Mouse (Mus musculus): ENCODE data around the gene Nodal. TPM values are rescaled to one million over a fixed set of nuclear protein-coding genes. Genes with fewer than 3 reads are reported as not detected.

Gene Nodal
- polyA plus RNA-seq, 1 experiment: 0.15 TPM

- DNase-seq: peak; percentile 3
- peaks cover 39% of the 10 kb centered on the region for H3K4me1 ChIP-seq (ENCODE audit: control insufficient read depth, insufficient read depth, low read length)
- H3K4me3 ChIP-seq (replicated peaks; ENCODE audit: extremely low read depth, low read depth, low read length): peak overlapping the region; percentile 21
- TF ChIP-seq POLR2A (IDR thresholded peaks at IDR 0.05; ENCODE audit: borderline replicate concordance, extremely low read depth, low read depth, low read length) (no peak), CTCF (IDR thresholded peaks at IDR 0.05; ENCODE audit: insufficient read depth, low read length) (no peak)
- 60% methylated on average over 13 of the region's 13 CpGs for WGBS
Measured at GRCm38 (mm10) chr10:61379340-61380040, 38.3 kb upstream of the Nodal start.

- 24% methylated on average over 9 of the region's 9 CpGs for WGBS
- no peak for TF ChIP-seq CTCF (IDR thresholded peaks at IDR 0.05; ENCODE audit: insufficient read depth, low read length)
- TF ChIP-seq POLR2A (IDR thresholded peaks at IDR 0.05; ENCODE audit: borderline replicate concordance, extremely low read depth, low read depth, low read length): no peak
- Histone ChIP-seq H3K4me3 (replicated peaks; ENCODE audit: extremely low read depth, low read depth, low read length) (peak overlapping the region; percentile 49), H3K4me1 (ENCODE audit: control insufficient read depth, insufficient read depth, low read length) (peaks cover 32% of the 10 kb centered on the region)
- no peak for DNase-seq
Measured at GRCm38 (mm10) chr10:61380186-61380585, 37.6 kb upstream of the Nodal start.

- H3K4me1 ChIP-seq (ENCODE audit: control insufficient read depth, insufficient read depth, low read length): peaks cover 32% of the 10 kb centered on the region
- 16% methylated on average over 8 of the region's 8 CpGs for WGBS
- DNase-seq: no peak
- peak overlapping the region; percentile 86 for H3K4me3 ChIP-seq (replicated peaks; ENCODE audit: extremely low read depth, low read depth, low read length)
- no peak for TF ChIP-seq CTCF (IDR thresholded peaks at IDR 0.05; ENCODE audit: insufficient read depth, low read length)
- TF ChIP-seq POLR2A (IDR thresholded peaks at IDR 0.05; ENCODE audit: borderline replicate concordance, extremely low read depth, low read depth, low read length): no peak
Measured at GRCm38 (mm10) chr10:61381823-61382222, 35.9 kb upstream of the Nodal start.

GRCm38 (mm10) chr10:61382281-61382731 lies 35.5 kb upstream of the Nodal start:
- no peak for TF ChIP-seq POLR2A (IDR thresholded peaks at IDR 0.05; ENCODE audit: borderline replicate concordance, extremely low read depth, low read depth, low read length)
- TF ChIP-seq CTCF (IDR thresholded peaks at IDR 0.05; ENCODE audit: insufficient read depth, low read length): no peak

GRCm38 (mm10) chr10:61383021-61383714 lies 34.6 kb upstream of the Nodal start, which contains the start of gene Pald1:
Gene Pald1, minus strand, starts transcription at chr10:61383530.
- no peak for TF ChIP-seq CTCF (IDR thresholded peaks at IDR 0.05; ENCODE audit: insufficient read depth, low read length)
- TF ChIP-seq POLR2A (IDR thresholded peaks at IDR 0.05; ENCODE audit: borderline replicate concordance, extremely low read depth, low read depth, low read length): peak; percentile 85
- peak within 1 kb of the TSS; percentile 86 for H3K4me3 ChIP-seq (replicated peaks; ENCODE audit: extremely low read depth, low read depth, low read length)
- under 1% methylated on average over 58 of the region's 60 CpGs for WGBS
- peak; percentile 63 for DNase-seq
- H3K4me1 ChIP-seq (ENCODE audit: control insufficient read depth, insufficient read depth, low read length): peaks cover 25% of the 10 kb centered on the region

More at GRCm38 (mm10) chr10:61382281-61382731, 35.5 kb upstream of the Nodal start:
- WGBS: 1% methylated on average over 8 of the region's 8 CpGs
- H3K4me3 ChIP-seq (replicated peaks; ENCODE audit: extremely low read depth, low read depth, low read length): peak overlapping the region; percentile 86
- DNase-seq: no peak
- peaks cover 30% of the 10 kb centered on the region for H3K4me1 ChIP-seq (ENCODE audit: control insufficient read depth, insufficient read depth, low read length)

GRCm38 (mm10) chr10:61383715-61384047 lies 34.1 kb upstream of the Nodal start:
- WGBS: 12% methylated on average over 11 of the region's 11 CpGs
- DNase-seq: no peak
- H3K4me3 ChIP-seq (replicated peaks; ENCODE audit: extremely low read depth, low read depth, low read length): peak overlapping the region; percentile 86
- TF ChIP-seq CTCF (IDR thresholded peaks at IDR 0.05; ENCODE audit: insufficient read depth, low read length) (no peak), POLR2A (IDR thresholded peaks at IDR 0.05; ENCODE audit: borderline replicate concordance, extremely low read depth, low read depth, low read length) (no peak)
- H3K4me1 ChIP-seq (ENCODE audit: control insufficient read depth, insufficient read depth, low read length): peaks cover 22% of the 10 kb centered on the region

GRCm38 (mm10) chr10:61385174-61385573 lies 32.6 kb upstream of the Nodal start:
- 81% methylated on average over 6 of the region's 6 CpGs for WGBS
- DNase-seq: no peak
- Histone ChIP-seq H3K4me1 (ENCODE audit: control insufficient read depth, insufficient read depth, low read length) (peaks cover 12% of the 10 kb centered on the region), H3K4me3 (replicated peaks; ENCODE audit: extremely low read depth, low read depth, low read length) (no peak overlapping the region)
- TF ChIP-seq CTCF (IDR thresholded peaks at IDR 0.05; ENCODE audit: insufficient read depth, low read length) (no peak), POLR2A (IDR thresholded peaks at IDR 0.05; ENCODE audit: borderline replicate concordance, extremely low read depth, low read depth, low read length) (no peak)

GRCm38 (mm10) chr10:61386284-61386683 lies 31.5 kb upstream of the Nodal start:
- TF ChIP-seq POLR2A (IDR thresholded peaks at IDR 0.05; ENCODE audit: borderline replicate concordance, extremely low read depth, low read depth, low read length) (no peak), CTCF (IDR thresholded peaks at IDR 0.05; ENCODE audit: insufficient read depth, low read length) (no peak)
- DNase-seq: no peak
- H3K4me3 ChIP-seq (replicated peaks; ENCODE audit: extremely low read depth, low read depth, low read length): no peak overlapping the region
- peaks cover 7% of the 10 kb centered on the region for H3K4me1 ChIP-seq (ENCODE audit: control insufficient read depth, insufficient read depth, low read length)
- 49% methylated on average over 6 of the region's 6 CpGs for WGBS

GRCm38 (mm10) chr10:61389020-61389419 lies 28.8 kb upstream of the Nodal start:
- no peak for DNase-seq
- Histone ChIP-seq H3K4me3 (replicated peaks; ENCODE audit: extremely low read depth, low read depth, low read length) (no peak overlapping the region), H3K4me1 (ENCODE audit: control insufficient read depth, insufficient read depth, low read length) (peaks cover 7% of the 10 kb centered on the region)
- whole genome bisulfite sequencing: 91% methylated on average over 5 of the region's 5 CpGs
- TF ChIP-seq CTCF (IDR thresholded peaks at IDR 0.05; ENCODE audit: insufficient read depth, low read length): no peak
- TF ChIP-seq POLR2A (IDR thresholded peaks at IDR 0.05; ENCODE audit: borderline replicate concordance, extremely low read depth, low read depth, low read length): no peak
